Mouse (Mus musculus) intestine, embryonic 16.5 days (tissue): ENCODE results near the gene Zwint. TPM values are rescaled to one million over a fixed set of nuclear protein-coding genes. Genes with fewer than 3 reads are reported as not detected.

ENCODE experiments used
- ATAC-seq: fragments of 200-750 bp; cut with Nextera tagmentation; 2 replicates; pipeline ENCODE4 v1.8.0; 2017; ENCODE audit warnings: moderate TSS enrichment, moderate library complexity
- H3K27ac ChIP-seq: fragments of 300-500 bp; sonication (generic); 2 replicates; pipeline ENCODE4 v1.5.1; 2014; ENCODE audit warnings: mild to moderate bottlenecking, low read length
- H3K27me3 ChIP-seq: fragments of 300-500 bp; sonication (generic); replicated peaks from 2 replicates; pipeline ENCODE4 v1.6.1; 2014; ENCODE audit warnings: low read length, control low read depth, mixed read lengths; ENCODE audit not compliant: control insufficient read depth, insufficient read depth
- H3K36me3 ChIP-seq: fragments of 300-500 bp; sonication (generic); 2 replicates; pipeline ENCODE4 v1.6.1; 2014; ENCODE audit warnings: low read length, control low read depth; ENCODE audit not compliant: control insufficient read depth, insufficient read depth
- H3K4me1 ChIP-seq: fragments of 300-500 bp; sonication (generic); 2 replicates; pipeline ENCODE4 v1.6.1; 2014; ENCODE audit warnings: low read length, control low read depth, mixed read lengths; ENCODE audit not compliant: control insufficient read depth, insufficient read depth
- H3K4me2 ChIP-seq: fragments of 300-500 bp; sonication (generic); 2 replicates; pipeline ENCODE4 v1.6.1; 2014; ENCODE audit warnings: low read depth, low read length, control low read depth
- H3K4me3 ChIP-seq: fragments of 300-500 bp; sonication (generic); 2 replicates; pipeline ENCODE4 v1.5.1; 2014; ENCODE audit warnings: mild to moderate bottlenecking, low read length
- H3K9ac ChIP-seq: fragments of 300-500 bp; sonication (generic); 2 replicates; pipeline ENCODE4 v1.6.1; 2014; ENCODE audit warnings: low read depth, low read length
- H3K9me3 ChIP-seq: fragments of 300-500 bp; sonication (generic); 2 replicates; pipeline ENCODE4 v1.6.1; 2016; ENCODE audit warnings: low read length, control low read depth; ENCODE audit not compliant: control insufficient read depth
- WGBS: fragments of 180-500 bp; shearing (Covaris S2); extraction: QIAGEN DNeasy Blood & Tissue Kit; methylation state at CpG from one replicate; pipeline ENCODE4 v1.1.7; 2014; 5-methylcytosine and 5-hydroxymethylcytosine counted together
- polyA plus RNA-seq: library from polyadenylated mRNA; unstranded; fragments of >200 nt; fragmentation: Nextera tagmentation; extraction: Ambion mirVana; gene quantifications from 2 replicates; pipeline ENCODE4 v1.2.1, GENCODE M21; 2015

Gene Zwint
- polyA plus RNA-seq, 1 experiment from 2014 or later: 190 TPM

- Histone ChIP-seq H3K27ac (no peak overlapping the region), H3K36me3 (peaks cover 14% of the 10 kb centered on the region; the same call in 1 of the 2 replicates), H3K4me3 (no peak overlapping the region), H3K4me2 (no peak overlapping the region), H3K9me3 (no peaks in the 10 kb centered on the region), H3K27me3 (no peaks in the 10 kb centered on the region), H3K4me1 (peaks cover 9% of the 10 kb centered on the region), H3K9ac (no peak overlapping the region)
- WGBS: 98% methylated on average over 5 of the region's 5 CpGs
- no peak for ATAC-seq
Observed at GRCm38 (mm10) chr10:72659198-72659597, 4.6 kb downstream of the Zwint start.

- no peak overlapping the region for H3K4me3 ChIP-seq
- H3K9me3 ChIP-seq: no peaks in the 10 kb centered on the region
- H3K4me1 ChIP-seq: peaks cover 9% of the 10 kb centered on the region
- 92% methylated on average over 1 of the region's 1 CpGs for WGBS
- no peak overlapping the region for H3K4me2 ChIP-seq
- no peak for ATAC-seq
- no peak overlapping the region for H3K9ac ChIP-seq
- no peak overlapping the region for H3K27ac ChIP-seq
- H3K27me3 ChIP-seq: no peaks in the 10 kb centered on the region
- peaks cover 14% of the 10 kb centered on the region; the same call in 1 of the 2 replicates for H3K36me3 ChIP-seq
Observed at GRCm38 (mm10) chr10:72660350-72660749, 5.7 kb downstream of the Zwint start.

GRCm38 (mm10) chr10:72667856-72668255, 13.2 kb downstream of the Zwint start:
- no peak overlapping the region for H3K4me2 ChIP-seq
- H3K9me3 ChIP-seq: no peaks in the 10 kb centered on the region
- H3K4me3 ChIP-seq: no peak overlapping the region
- no peaks in the 10 kb centered on the region for H3K27me3 ChIP-seq
- H3K4me1 ChIP-seq: no peaks in the 10 kb centered on the region
- H3K36me3 ChIP-seq: no peaks in the 10 kb centered on the region
- H3K9ac ChIP-seq: no peak overlapping the region
- no peak for ATAC-seq
- WGBS: 91% methylated on average over 5 of the region's 5 CpGs
- H3K27ac ChIP-seq: no peak overlapping the region

GRCm38 (mm10) chr10:72669086-72669485, 14.4 kb downstream of the Zwint start:
- H3K9ac ChIP-seq: no peak overlapping the region
- WGBS: 67% methylated on average over 1 of the region's 1 CpGs
- peak; percentile 46; the same call in 1 of the 2 replicates for ATAC-seq
- H3K36me3 ChIP-seq: peaks cover 3% of the 10 kb centered on the region
- H3K4me2 ChIP-seq: no peak overlapping the region
- no peaks in the 10 kb centered on the region for H3K9me3 ChIP-seq
- H3K27ac ChIP-seq: no peak overlapping the region
- no peaks in the 10 kb centered on the region for H3K27me3 ChIP-seq
- H3K4me3 ChIP-seq: no peak overlapping the region
- no peaks in the 10 kb centered on the region for H3K4me1 ChIP-seq

GRCm38 (mm10) chr10:72675971-72676370, 21.3 kb downstream of the Zwint start:
- H3K36me3 ChIP-seq: peaks cover 9% of the 10 kb centered on the region
- H3K4me2 ChIP-seq: no peak overlapping the region
- no peaks in the 10 kb centered on the region for H3K9me3 ChIP-seq
- no peak overlapping the region for H3K4me3 ChIP-seq
- WGBS: 87% methylated on average over 6 of the region's 6 CpGs
- H3K9ac ChIP-seq: no peak overlapping the region
- no peak overlapping the region for H3K27ac ChIP-seq
- no peaks in the 10 kb centered on the region for H3K4me1 ChIP-seq
- no peaks in the 10 kb centered on the region for H3K27me3 ChIP-seq
- no peak for ATAC-seq

GRCm38 (mm10) chr10:72676550-72676949, 21.9 kb downstream of the Zwint start:
- peaks cover 9% of the 10 kb centered on the region for H3K36me3 ChIP-seq
- no peak overlapping the region for H3K9ac ChIP-seq
- ATAC-seq: peak; percentile 85
- no peaks in the 10 kb centered on the region for H3K4me1 ChIP-seq
- H3K4me3 ChIP-seq: no peak overlapping the region
- no peaks in the 10 kb centered on the region for H3K27me3 ChIP-seq
- WGBS: 73% methylated on average over 1 of the region's 1 CpGs
- H3K27ac ChIP-seq: no peak overlapping the region
- no peaks in the 10 kb centered on the region for H3K9me3 ChIP-seq
- no peak overlapping the region for H3K4me2 ChIP-seq

- Histone ChIP-seq H3K27me3 (no peaks in the 10 kb centered on the region), H3K36me3 (peaks cover 6% of the 10 kb centered on the region)
- WGBS: 88% methylated on average over 4 of the region's 4 CpGs
Observed at GRCm38 (mm10) chr10:72679086-72679485, 24.4 kb downstream of the Zwint start.

GRCm38 (mm10) chr10:72701092-72701491, 46.4 kb downstream of the Zwint start:
- Histone ChIP-seq H3K27ac (no peak overlapping the region), H3K4me2 (no peak overlapping the region), H3K9me3 (no peaks in the 10 kb centered on the region), H3K4me3 (no peak overlapping the region), H3K27me3 (no peaks in the 10 kb centered on the region), H3K4me1 (no peaks in the 10 kb centered on the region), H3K36me3 (no peaks in the 10 kb centered on the region), H3K9ac (no peak overlapping the region)
- 80% methylated on average over 5 of the region's 5 CpGs for WGBS
- no peak for ATAC-seq

More at GRCm38 (mm10) chr10:72679086-72679485, 24.4 kb downstream of the Zwint start:
- no peak overlapping the region for H3K4me2 ChIP-seq
- H3K9me3 ChIP-seq: no peaks in the 10 kb centered on the region
- no peak overlapping the region for H3K27ac ChIP-seq
- ATAC-seq: no peak
- H3K9ac ChIP-seq: no peak overlapping the region
- no peaks in the 10 kb centered on the region for H3K4me1 ChIP-seq
- no peak overlapping the region for H3K4me3 ChIP-seq

GRCm38 (mm10) chr10:72713754-72714153, 59.1 kb downstream of the Zwint start:
- no peak for ATAC-seq
- Histone ChIP-seq H3K4me3 (no peak overlapping the region), H3K36me3 (no peaks in the 10 kb centered on the region), H3K27ac (no peak overlapping the region), H3K9ac (no peak overlapping the region), H3K27me3 (no peaks in the 10 kb centered on the region), H3K9me3 (no peaks in the 10 kb centered on the region), H3K4me1 (no peaks in the 10 kb centered on the region), H3K4me2 (no peak overlapping the region)
- WGBS: 52% methylated on average over 2 of the region's 2 CpGs
